Mouse (Mus musculus) testis, adult 2 months (tissue): ENCODE measurements at regions not wholly inside any gene's neighbourhood (a gene's known extent, or its start where the extent isn't known, plus 50 kb on each side); places are given as distances from the start of the nearest gene placed in this dataset.

Experiments
- CTCF ChIP-seq: fragments of 200-500 bp; IDR thresholded peaks from 2 replicates; pipeline ENCODE4 v1.5.1; 2012; ENCODE audit warnings: low read depth, mild to moderate bottlenecking, inconsistent platforms, low read length, moderate library complexity; ENCODE audit not compliant: control insufficient read depth, insufficient read depth, insufficient replicate concordance
- POLR2A ChIP-seq: fragments of 200-500 bp; IDR thresholded peaks from 2 replicates; pipeline ENCODE4 v1.6.1; 2012; ENCODE audit warnings: low read depth, mild to moderate bottlenecking, inconsistent platforms, low read length, moderate library complexity; ENCODE audit not compliant: control insufficient read depth

GRCm38 (mm10) chr3:151160516-151160915, 277.2 kb upstream of the Adgrl4 start:
- TF ChIP-seq CTCF (no peak), POLR2A (no peak)
